Mouse (Mus musculus) limb, embryonic 14.5 days (tissue): ENCODE measurements around the gene Alg3. TPM values are rescaled to one million over a fixed set of nuclear protein-coding genes. Genes with fewer than 3 reads are reported as not detected.

Experiments
- ATAC-seq: fragments of 200-750 bp; cut with Nextera tagmentation; 2 replicates; pipeline ENCODE4 v1.8.0; 2017; ENCODE audit warnings: low read depth, moderate number of reproducible peaks, moderate TSS enrichment; ENCODE audit not compliant: low FRiP score
- DNase-seq: peaks from one replicate; pipeline ENCODE4 v3.0.0-alpha.2; 2015; ENCODE audit warnings: low spot score
- H3K27ac ChIP-seq: fragments of 300-500 bp; sonication (generic); replicated peaks from 2 replicates; pipeline ENCODE4 v1.5.1; 2014; ENCODE audit warnings: low read depth, mild to moderate bottlenecking, low read length, moderate library complexity, mixed read lengths
- H3K27me3 ChIP-seq: fragments of 300-500 bp; sonication (generic); 2 replicates; pipeline ENCODE4 v1.6.1; 2014; ENCODE audit warnings: low read length, mixed read lengths; ENCODE audit not compliant: control insufficient read depth, insufficient read depth
- H3K36me3 ChIP-seq: fragments of 300-500 bp; sonication (generic); 2 replicates; pipeline ENCODE4 v1.6.1; 2014; ENCODE audit warnings: mild to moderate bottlenecking, low read length, moderate library complexity, mixed read lengths; ENCODE audit not compliant: control insufficient read depth, insufficient read depth
- H3K4me1 ChIP-seq: fragments of 300-500 bp; sonication (generic); 2 replicates; pipeline ENCODE4 v1.6.1; 2014; ENCODE audit warnings: antibody characterized with exemption, low read length, mixed read lengths; ENCODE audit not compliant: control insufficient read depth, insufficient read depth
- H3K4me2 ChIP-seq: fragments of 300-500 bp; sonication (generic); replicated peaks from 2 replicates; pipeline ENCODE4 v1.6.1; 2014; ENCODE audit warnings: low read depth, mild to moderate bottlenecking, low read length, moderate library complexity; ENCODE audit not compliant: severe bottlenecking
- H3K4me3 ChIP-seq: fragments of 300-500 bp; sonication (generic); replicated peaks from 2 replicates; pipeline ENCODE4 v1.5.1; 2014; ENCODE audit warnings: low read length
- H3K9ac ChIP-seq: fragments of 300-500 bp; sonication (generic); 2 replicates; pipeline ENCODE4 v1.6.1; 2014; ENCODE audit warnings: mild to moderate bottlenecking, low read depth, low read length, moderate library complexity; ENCODE audit not compliant: severe bottlenecking
- H3K9me3 ChIP-seq: fragments of 300-500 bp; sonication (generic); 2 replicates; pipeline ENCODE4 v1.6.1; 2016; ENCODE audit warnings: low read length; ENCODE audit not compliant: control insufficient read depth
- POLR2A ChIP-seq: fragments of 200-500 bp; IDR thresholded peaks from 2 replicates; pipeline ENCODE4 v1.8.0; 2012; ENCODE audit warnings: inconsistent platforms, mild to moderate bottlenecking, moderate library complexity, borderline replicate concordance; ENCODE audit not compliant: insufficient read depth, insufficient read length; ENCODE audit errors: extremely low read depth
- WGBS: fragments of 180-500 bp; shearing (Covaris S2); extraction: QIAGEN DNeasy Blood & Tissue Kit; methylation state at CpG from one replicate; pipeline ENCODE4 v1.1.7; 2014; 5-methylcytosine and 5-hydroxymethylcytosine counted together
- polyA plus RNA-seq, 2 experiments: library from polyadenylated mRNA; depleted of rRNA in 1 of 2; stranded (reverse) in 1 of 2; unstranded in 1 of 2; fragments of >200 nt; fragmentation: Nextera tagmentation in 1 of 2; extraction: Ambion mirVana in 1 of 2; gene quantifications; 2 replicates each; pipeline versions ENCODE4 v1.2.1 to v1.2.3; 2012 to 2014

Alg3 gene
- polyA plus RNA-seq (2012; rRNA removed) (27.4 and 43.5 TPM in 2 replicates), polyA plus RNA-seq (2014; fragmentation: Nextera tagmentation; extraction: Ambion mirVana) (43.0 and 43.6 TPM in 2 replicates)

GRCm38 (mm10) chr16:20611357-20612227, at the start of gene Alg3, which contains the start of the genes Eef1akmt4 and Gm49333:
Gene Alg3 (minus strand): TSS chr16:20611735.
Gene Eef1akmt4 (plus strand): TSS chr16:20611593.
Gene Gm49333 (plus strand): TSS chr16:20611610.
- DNase-seq: peak; percentile 95
- Histone ChIP-seq H3K9ac (peak within 1 kb of the TSS; percentile 76), H3K27me3 (no peaks in the 10 kb centered on the region), H3K4me2 (peak within 1 kb of the TSS; percentile 99), H3K4me1 (0 out of 2 replicates have a peak, but pooled peaks cover 6% of the 10 kb centered on the region), H3K27ac (peak within 1 kb of the TSS; percentile 74), H3K9me3 (no peaks in the 10 kb centered on the region), H3K4me3 (peak within 1 kb of the TSS; percentile 77), H3K36me3 (peaks cover 13% of the 10 kb centered on the region)
- 2% methylated on average over 41 of the region's 41 CpGs for WGBS
- ATAC-seq: peak; percentile 97
- TF ChIP-seq POLR2A: no peak; the same call in 1 of the 2 replicates

- DNase-seq: no peak
- Histone ChIP-seq H3K4me1 (peaks cover 5% of the 10 kb centered on the region; the same call in 1 of the 2 replicates), H3K27me3 (no peaks in the 10 kb centered on the region), H3K4me3 (no peak overlapping the region), H3K9me3 (no peaks in the 10 kb centered on the region), H3K36me3 (peaks cover 88% of the 10 kb centered on the region), H3K4me2 (no peak overlapping the region), H3K9ac (no peak overlapping the region), H3K27ac (no peak overlapping the region)
- no peak for ATAC-seq
- 90% methylated on average over 4 of the region's 4 CpGs for WGBS
- no peak for TF ChIP-seq POLR2A
These were observed 46.1 kb upstream of the Alg3 start for GRCm38 (mm10) chr16:20657661-20658060.

GRCm38 (mm10) chr16:20653315-20653714, 41.8 kb upstream of the Alg3 start:
- peaks cover 46% of the 10 kb centered on the region for H3K36me3 ChIP-seq
- ATAC-seq (no peak), DNase-seq (no peak)
- H3K4me1 ChIP-seq: peaks cover 13% of the 10 kb centered on the region
- no peak overlapping the region for H3K9ac ChIP-seq
- no peak overlapping the region for H3K27ac ChIP-seq
- TF ChIP-seq POLR2A: no peak
- H3K27me3 ChIP-seq: no peaks in the 10 kb centered on the region
- whole genome bisulfite sequencing: 59% methylated on average over 2 of the region's 2 CpGs
- no peak overlapping the region for H3K4me3 ChIP-seq
- H3K4me2 ChIP-seq: no peak overlapping the region
- H3K9me3 ChIP-seq: no peaks in the 10 kb centered on the region

- Histone ChIP-seq H3K9me3 (no peaks in the 10 kb centered on the region), H3K4me2 (peak overlapping the region; percentile 80), H3K36me3 (peaks cover 32% of the 10 kb centered on the region), H3K9ac (peak overlapping the region; percentile 80), H3K27ac (no peak overlapping the region), H3K4me3 (peak overlapping the region; percentile 65), H3K27me3 (no peaks in the 10 kb centered on the region), H3K4me1 (peaks cover 13% of the 10 kb centered on the region)
- TF ChIP-seq POLR2A: no peak
- ATAC-seq: no peak
- DNase-seq: no peak
- 7% methylated on average over 12 of the region's 12 CpGs for WGBS
These were observed 40.4 kb upstream of the Alg3 start for GRCm38 (mm10) chr16:20651947-20652310.

- peak; percentile 70; the same call in 1 of the 2 replicates for TF ChIP-seq POLR2A
- Histone ChIP-seq H3K4me3 (peak within 1 kb of the TSS; percentile 65), H3K9ac (peak within 1 kb of the TSS; percentile 80), H3K27me3 (no peaks in the 10 kb centered on the region), H3K9me3 (no peaks in the 10 kb centered on the region), H3K4me1 (peaks cover 13% of the 10 kb centered on the region), H3K36me3 (peaks cover 26% of the 10 kb centered on the region), H3K4me2 (peak within 1 kb of the TSS; percentile 80), H3K27ac (peak within 1 kb of the TSS; percentile 58)
- 2% methylated on average over 43 of the region's 46 CpGs for WGBS
- peak; percentile 97 for ATAC-seq
- peak; percentile 94 for DNase-seq
These were observed 39.8 kb upstream of the Alg3 start, which contains the start of gene Psmd2 for GRCm38 (mm10) chr16:20651076-20651946. Gene Psmd2 (plus strand): TSS chr16:20651652.
